Mouse (Mus musculus) heart, embryonic 13.5 days (tissue): ENCODE measurements at regions not wholly inside any gene's neighbourhood (a gene's known extent, or its start where the extent isn't known, plus 50 kb on each side); places are given as distances from the start of the nearest gene placed in this dataset.

Source experiments
- ATAC-seq: fragments of 200-750 bp; cut with Nextera tagmentation; 2 replicates; pipeline ENCODE4 v1.8.0; 2017; ENCODE audit warnings: moderate TSS enrichment; ENCODE audit not compliant: insufficient number of reproducible peaks, low FRiP score, low TSS enrichment; ENCODE audit errors: extremely low read depth
- H3K27ac ChIP-seq: fragments of 300-500 bp; sonication (generic); replicated peaks from 2 replicates; pipeline ENCODE4 v1.5.1; 2015; ENCODE audit warnings: moderate library complexity, mild to moderate bottlenecking, inconsistent platforms
- H3K27me3 ChIP-seq: fragments of 300-500 bp; sonication (generic); replicated peaks from 2 replicates; pipeline ENCODE4 v1.6.1; 2015; ENCODE audit warnings: mild to moderate bottlenecking, inconsistent platforms
- H3K36me3 ChIP-seq: fragments of 300-500 bp; sonication (generic); 2 replicates; pipeline ENCODE4 v1.6.1; 2015; ENCODE audit warnings: mild to moderate bottlenecking, inconsistent platforms
- H3K4me1 ChIP-seq: fragments of 300-500 bp; sonication (generic); 2 replicates; pipeline ENCODE4 v1.6.1; 2015; ENCODE audit warnings: inconsistent platforms
- H3K4me2 ChIP-seq: fragments of 300-500 bp; sonication (generic); 2 replicates; pipeline ENCODE4 v1.6.1; 2015; ENCODE audit warnings: inconsistent platforms, mild to moderate bottlenecking, moderate library complexity
- H3K4me3 ChIP-seq: fragments of 300-500 bp; sonication (generic); 2 replicates; pipeline ENCODE4 v1.5.1; 2015; ENCODE audit warnings: moderate library complexity, mild to moderate bottlenecking, inconsistent platforms
- H3K9ac ChIP-seq: fragments of 300-500 bp; sonication (generic); 2 replicates; pipeline ENCODE4 v1.6.1; 2015; ENCODE audit warnings: inconsistent platforms, mild to moderate bottlenecking, moderate library complexity
- H3K9me3 ChIP-seq: fragments of 300-500 bp; sonication (generic); 2 replicates; pipeline ENCODE4 v1.6.1; 2016; ENCODE audit warnings: inconsistent platforms
- WGBS: fragments of 180-500 bp; shearing (Covaris S2); methylation state at CpG from one replicate; pipeline ENCODE4 v1.1.7; 2015; ENCODE audit warnings: mixed read lengths; 5-methylcytosine and 5-hydroxymethylcytosine counted together

GRCm38 (mm10) chr3:62159031-62159430 lies 179.1 kb upstream of the Arhgef26 start:
- no peak overlapping the region for H3K4me2 ChIP-seq
- H3K36me3 ChIP-seq: no peaks in the 10 kb centered on the region
- H3K27me3 ChIP-seq: no peaks in the 10 kb centered on the region
- ATAC-seq: peak; percentile 99
- H3K27ac ChIP-seq: no peak overlapping the region
- H3K9ac ChIP-seq: no peak overlapping the region
- WGBS: 48% methylated on average over 22 of the region's 22 CpGs
- H3K4me3 ChIP-seq: no peak overlapping the region
- H3K4me1 ChIP-seq: no peaks in the 10 kb centered on the region
- H3K9me3 ChIP-seq: peaks cover 24% of the 10 kb centered on the region

- H3K9ac ChIP-seq: no peak overlapping the region
- H3K4me1 ChIP-seq: no peaks in the 10 kb centered on the region
- ATAC-seq: no peak
- H3K4me2 ChIP-seq: no peak overlapping the region
- H3K36me3 ChIP-seq: no peaks in the 10 kb centered on the region
- no peaks in the 10 kb centered on the region for H3K9me3 ChIP-seq
- H3K4me3 ChIP-seq: no peak overlapping the region
- H3K27ac ChIP-seq: no peak overlapping the region
- 56% methylated on average over 4 of the region's 4 CpGs for WGBS
- H3K27me3 ChIP-seq: no peaks in the 10 kb centered on the region
Measured at GRCm38 (mm10) chr3:62170647-62171046, 167.5 kb upstream of the Arhgef26 start.

GRCm38 (mm10) chr3:62187807-62188509 lies 150.2 kb upstream of the Arhgef26 start:
- H3K4me1 ChIP-seq: no peaks in the 10 kb centered on the region
- no peak overlapping the region for H3K4me3 ChIP-seq
- WGBS: 74% methylated on average over 3 of the region's 3 CpGs
- no peak for ATAC-seq
- no peak overlapping the region for H3K27ac ChIP-seq
- H3K36me3 ChIP-seq: no peaks in the 10 kb centered on the region
- H3K9ac ChIP-seq: no peak overlapping the region
- H3K4me2 ChIP-seq: no peak overlapping the region
- H3K27me3 ChIP-seq: no peaks in the 10 kb centered on the region
- H3K9me3 ChIP-seq: no peaks in the 10 kb centered on the region

- H3K9me3 ChIP-seq: no peaks in the 10 kb centered on the region
- H3K4me1 ChIP-seq: no peaks in the 10 kb centered on the region
- H3K9ac ChIP-seq: no peak overlapping the region
- H3K27me3 ChIP-seq: no peaks in the 10 kb centered on the region
- no peak overlapping the region for H3K27ac ChIP-seq
- H3K36me3 ChIP-seq: no peaks in the 10 kb centered on the region
- H3K4me3 ChIP-seq: no peak overlapping the region
- no peak for ATAC-seq
- no peak overlapping the region for H3K4me2 ChIP-seq
- 28% methylated on average over 1 of the region's 1 CpGs for WGBS
Measured at GRCm38 (mm10) chr3:62192466-62192865, 145.7 kb upstream of the Arhgef26 start.

GRCm38 (mm10) chr3:62194421-62194820 lies 143.7 kb upstream of the Arhgef26 start:
- H3K4me2 ChIP-seq: no peak overlapping the region
- H3K4me3 ChIP-seq: no peak overlapping the region
- no peak overlapping the region for H3K27ac ChIP-seq
- WGBS: 78% methylated on average over 4 of the region's 4 CpGs
- H3K36me3 ChIP-seq: no peaks in the 10 kb centered on the region
- no peak for ATAC-seq
- no peak overlapping the region for H3K9ac ChIP-seq
- no peaks in the 10 kb centered on the region for H3K9me3 ChIP-seq
- no peaks in the 10 kb centered on the region for H3K4me1 ChIP-seq
- H3K27me3 ChIP-seq: no peaks in the 10 kb centered on the region

GRCm38 (mm10) chr3:62196679-62197078 lies 141.5 kb upstream of the Arhgef26 start:
- no peak overlapping the region for H3K4me2 ChIP-seq
- no peaks in the 10 kb centered on the region for H3K9me3 ChIP-seq
- H3K9ac ChIP-seq: no peak overlapping the region
- ATAC-seq: no peak
- 43% methylated on average over 1 of the region's 1 CpGs for WGBS
- no peaks in the 10 kb centered on the region for H3K4me1 ChIP-seq
- no peak overlapping the region for H3K4me3 ChIP-seq
- no peak overlapping the region for H3K27ac ChIP-seq
- no peaks in the 10 kb centered on the region for H3K36me3 ChIP-seq
- no peaks in the 10 kb centered on the region for H3K27me3 ChIP-seq

GRCm38 (mm10) chr3:62215806-62216205 lies 122.3 kb upstream of the Arhgef26 start:
- H3K4me3 ChIP-seq: no peak overlapping the region
- ATAC-seq: no peak
- H3K27me3 ChIP-seq: no peaks in the 10 kb centered on the region
- no peaks in the 10 kb centered on the region for H3K4me1 ChIP-seq
- H3K9me3 ChIP-seq: no peaks in the 10 kb centered on the region
- H3K9ac ChIP-seq: no peak overlapping the region
- no peak overlapping the region for H3K27ac ChIP-seq
- H3K36me3 ChIP-seq: no peaks in the 10 kb centered on the region
- H3K4me2 ChIP-seq: no peak overlapping the region

- Histone ChIP-seq H3K4me2 (no peak overlapping the region), H3K4me3 (no peak overlapping the region), H3K9ac (no peak overlapping the region), H3K27ac (no peak overlapping the region), H3K27me3 (no peaks in the 10 kb centered on the region), H3K9me3 (no peaks in the 10 kb centered on the region), H3K36me3 (no peaks in the 10 kb centered on the region), H3K4me1 (no peaks in the 10 kb centered on the region)
- ATAC-seq: no peak
- 66% methylated on average over 1 of the region's 1 CpGs for WGBS
Measured at GRCm38 (mm10) chr3:62217335-62217734, 120.8 kb upstream of the Arhgef26 start.

- Histone ChIP-seq H3K4me2 (no peak overlapping the region), H3K9me3 (no peaks in the 10 kb centered on the region), H3K4me1 (no peaks in the 10 kb centered on the region), H3K9ac (no peak overlapping the region), H3K27ac (no peak overlapping the region), H3K36me3 (no peaks in the 10 kb centered on the region), H3K4me3 (no peak overlapping the region), H3K27me3 (no peaks in the 10 kb centered on the region)
- no peak for ATAC-seq
- WGBS: 54% methylated on average over 2 of the region's 2 CpGs
Measured at GRCm38 (mm10) chr3:62227697-62228096, 110.4 kb upstream of the Arhgef26 start.

- no peak overlapping the region for H3K27ac ChIP-seq
- no peaks in the 10 kb centered on the region for H3K9me3 ChIP-seq
- WGBS: 60% methylated on average over 3 of the region's 3 CpGs
- no peak overlapping the region for H3K4me2 ChIP-seq
- H3K4me3 ChIP-seq: no peak overlapping the region
- no peak overlapping the region for H3K9ac ChIP-seq
- H3K27me3 ChIP-seq: no peaks in the 10 kb centered on the region
- ATAC-seq: no peak
- no peaks in the 10 kb centered on the region for H3K36me3 ChIP-seq
- H3K4me1 ChIP-seq: no peaks in the 10 kb centered on the region
Measured at GRCm38 (mm10) chr3:62228156-62228555, 110.0 kb upstream of the Arhgef26 start.

- Histone ChIP-seq H3K9ac (no peak overlapping the region), H3K36me3 (no peaks in the 10 kb centered on the region), H3K9me3 (no peaks in the 10 kb centered on the region), H3K4me3 (no peak overlapping the region), H3K4me2 (no peak overlapping the region), H3K27ac (no peak overlapping the region), H3K27me3 (no peaks in the 10 kb centered on the region), H3K4me1 (no peaks in the 10 kb centered on the region)
- ATAC-seq: no peak
- WGBS: 75% methylated on average over 3 of the region's 3 CpGs
Measured at GRCm38 (mm10) chr3:62241031-62241430, 97.1 kb upstream of the Arhgef26 start.

GRCm38 (mm10) chr3:62271703-62272102 lies 66.4 kb upstream of the Arhgef26 start:
- 66% methylated on average over 4 of the region's 4 CpGs for WGBS
- ATAC-seq: no peak
- H3K9me3 ChIP-seq: no peaks in the 10 kb centered on the region

More at GRCm38 (mm10) chr3:62271703-62272102, 66.4 kb upstream of the Arhgef26 start:
- Histone ChIP-seq H3K4me1 (peaks cover 8% of the 10 kb centered on the region; the same call in 1 of the 2 replicates), H3K27ac (no peak overlapping the region), H3K9ac (no peak overlapping the region), H3K4me3 (no peak overlapping the region), H3K36me3 (no peaks in the 10 kb centered on the region), H3K4me2 (no peak overlapping the region), H3K27me3 (no peaks in the 10 kb centered on the region)
